Mouse (Mus musculus): ENCODE measurements around the gene Dync1i1. TPM values are rescaled to one million over a fixed set of nuclear protein-coding genes. Genes with fewer than 3 reads are reported as not detected.

Gene Dync1i1
- polyA plus RNA-seq, 1 experiment: not detected

DNA sequence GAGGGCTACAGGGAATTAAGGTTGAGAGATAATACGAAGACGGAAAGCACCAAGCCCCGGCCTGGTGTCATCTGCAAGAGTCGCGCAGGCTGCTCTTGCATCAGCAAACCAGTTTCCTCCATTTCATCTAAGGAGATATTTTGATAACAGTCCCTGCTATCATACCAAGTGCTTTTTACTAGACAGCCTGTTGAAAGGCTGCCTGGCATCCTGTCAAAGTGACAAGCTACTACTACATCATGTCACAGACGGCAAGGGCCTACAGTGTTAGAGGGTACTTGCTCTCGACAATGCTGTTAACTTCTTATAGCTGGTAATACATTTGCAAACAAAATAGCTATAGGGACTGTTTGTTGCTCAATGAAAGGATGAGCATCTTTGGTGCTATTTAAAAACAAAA, 345.6 kb downstream of the Dync1i1 start:
- TF ChIP-seq POLR2A (IDR thresholded peaks at IDR 0.05; ENCODE audit: borderline replicate concordance, low read depth, low read length) (no peak), CTCF (IDR thresholded peaks at IDR 0.05; ENCODE audit: low read depth, low read length) (no peak)
- H3K4me1 ChIP-seq (ENCODE audit: control insufficient read depth, insufficient read depth, low read length): no peaks in the 10 kb centered on the region
- no peak overlapping the region for H3K27ac ChIP-seq (ENCODE audit: insufficient read depth, low read depth, low read length)
- H3K4me3 ChIP-seq (ENCODE audit: insufficient read depth, low read length): no peak overlapping the region

DNA sequence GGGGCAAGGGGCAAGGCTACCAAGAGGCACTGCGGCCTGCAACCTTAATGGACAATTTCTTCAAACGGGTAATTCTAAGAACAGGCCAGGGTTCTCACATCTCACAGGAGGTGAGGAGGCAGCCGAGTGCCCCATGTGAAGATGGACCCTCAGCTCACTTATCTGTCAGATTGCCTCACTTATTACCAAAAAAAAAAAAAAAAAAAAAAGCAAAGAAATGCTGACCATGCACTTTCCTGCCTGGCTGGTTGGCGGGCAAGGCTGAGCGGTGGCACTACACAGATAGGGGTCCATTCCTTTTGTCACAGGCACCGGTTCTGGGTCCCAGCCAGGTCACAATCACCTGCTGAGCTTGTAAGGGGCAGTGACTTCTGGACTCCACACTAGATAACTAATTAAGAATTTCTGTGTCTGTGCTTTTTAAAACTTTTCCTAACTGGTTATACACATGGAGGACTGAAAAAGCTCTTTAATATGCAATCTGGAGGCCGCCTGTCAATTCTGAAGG, 350.6 kb downstream of the Dync1i1 start:
- Histone ChIP-seq H3K4me3 (ENCODE audit: insufficient read depth, low read length) (no peak overlapping the region), H3K27ac (ENCODE audit: insufficient read depth, low read depth, low read length) (no peak overlapping the region), H3K4me1 (ENCODE audit: control insufficient read depth, insufficient read depth, low read length) (no peaks in the 10 kb centered on the region)
- TF ChIP-seq POLR2A (IDR thresholded peaks at IDR 0.05; ENCODE audit: borderline replicate concordance, low read depth, low read length) (no peak), CTCF (IDR thresholded peaks at IDR 0.05; ENCODE audit: low read depth, low read length) (no peak)

DNA sequence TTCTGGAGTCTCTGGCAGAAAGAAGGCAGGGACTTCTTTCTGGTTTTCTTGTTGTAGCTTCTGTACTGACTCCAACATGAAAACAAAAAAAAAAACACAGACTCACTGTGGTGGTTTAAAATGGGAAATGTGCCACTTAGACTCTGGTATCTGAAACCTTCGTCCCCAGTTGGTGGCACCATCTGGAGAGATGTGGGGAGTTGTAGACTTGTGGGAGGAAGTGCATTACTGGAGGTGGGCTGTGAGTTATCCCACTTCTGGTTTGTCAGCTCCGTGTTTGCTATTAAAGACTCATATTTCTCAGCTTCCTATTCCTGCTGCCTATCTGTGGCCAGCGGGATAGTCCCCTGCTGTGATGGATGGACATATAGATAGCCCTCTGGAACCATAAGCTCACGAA, 351.8 kb downstream of the Dync1i1 start:
- no peak for TF ChIP-seq POLR2A (IDR thresholded peaks at IDR 0.05; ENCODE audit: borderline replicate concordance, low read depth, low read length)
- TF ChIP-seq CTCF (IDR thresholded peaks at IDR 0.05; ENCODE audit: low read depth, low read length): no peak
- no peak overlapping the region for H3K4me3 ChIP-seq (ENCODE audit: insufficient read depth, low read length)
- H3K27ac ChIP-seq (ENCODE audit: insufficient read depth, low read depth, low read length): no peak overlapping the region
- no peaks in the 10 kb centered on the region for H3K4me1 ChIP-seq (ENCODE audit: control insufficient read depth, insufficient read depth, low read length)

Other genes with a start within 250 kb of the Dync1i1 start
- gene Pdk4, start 229.3 kb upstream of the Dync1i1 start, polyA plus RNA-seq (2012; ENCODE audit: insufficient read depth, insufficient read length, missing spikeins): 0.23 and 0.42 TPM in 2 replicates

All from bone marrow macrophage, adult 2 months (primary cell).